Mouse (Mus musculus) spleen, adult 2 months (tissue): ENCODE results near the gene Mink1. TPM values are rescaled to one million over a fixed set of nuclear protein-coding genes. Genes with fewer than 3 reads are reported as not detected.
A peak's percentile ranks its signal among the peaks of the same experiment; 100 is the strongest.

Experiments used
- DNase-seq, 2 experiments: peaks; one replicate each; pipeline versions ENCODE4 v3.0.0 to v3.0.0-alpha.2; 2012 to 2021; ENCODE audit warnings: low spot score in 2 of 2, low read depth in 1 of 2
- H3K27ac ChIP-seq: fragments of 200-500 bp; 2 replicates; pipeline ENCODE4 v1.5.1; 2012; ENCODE audit warnings: low read length, inconsistent platforms; ENCODE audit not compliant: insufficient read depth
- H3K27me3 ChIP-seq: fragments of 200-500 bp; 2 replicates; pipeline ENCODE4 v1.6.1; 2012; ENCODE audit warnings: mild to moderate bottlenecking, moderate library complexity, low read length, inconsistent platforms; ENCODE audit not compliant: control insufficient read depth, insufficient read depth
- H3K36me3 ChIP-seq: fragments of 200-500 bp; 2 replicates; pipeline ENCODE4 v1.6.1; 2012; ENCODE audit warnings: mild to moderate bottlenecking, low read length, inconsistent platforms; ENCODE audit not compliant: control insufficient read depth, insufficient read depth
- H3K4me1 ChIP-seq: fragments of 200-500 bp; 2 replicates; pipeline ENCODE4 v1.6.1; 2011; ENCODE audit warnings: inconsistent platforms; ENCODE audit not compliant: control insufficient read depth, insufficient read depth, insufficient read length
- H3K4me3 ChIP-seq: fragments of 200-500 bp; 2 replicates; pipeline ENCODE4 v1.5.1; 2011; ENCODE audit warnings: mild to moderate bottlenecking, inconsistent platforms; ENCODE audit not compliant: insufficient read depth, insufficient read length; ENCODE audit errors: extremely low read depth
- CTCF ChIP-seq: fragments of 200-500 bp; IDR thresholded peaks from 2 replicates; pipeline ENCODE4 v1.5.1; 2011; ENCODE audit warnings: mild to moderate bottlenecking, inconsistent platforms; ENCODE audit not compliant: insufficient read depth, insufficient read length, insufficient replicate concordance; ENCODE audit errors: extremely low read depth
- POLR2A ChIP-seq: fragments of 200-500 bp; IDR thresholded peaks from 2 replicates; pipeline ENCODE4 v1.6.1; 2011; ENCODE audit warnings: low read depth, low read length, inconsistent platforms
- WGBS: fragments of 180-500 bp; shearing (Covaris S2); methylation state at CpG from one replicate; pipeline ENCODE4 v1.1.7; 2018; 5-methylcytosine and 5-hydroxymethylcytosine counted together
- polyA plus RNA-seq: library from polyadenylated mRNA; depleted of rRNA; stranded (reverse); fragments of >200 nt; gene quantifications from 2 replicates; pipeline ENCODE4 v1.2.3, GENCODE M21; 2012

Gene Mink1
- polyA plus RNA-seq, 1 experiment: 74.8 TPM

DNA sequence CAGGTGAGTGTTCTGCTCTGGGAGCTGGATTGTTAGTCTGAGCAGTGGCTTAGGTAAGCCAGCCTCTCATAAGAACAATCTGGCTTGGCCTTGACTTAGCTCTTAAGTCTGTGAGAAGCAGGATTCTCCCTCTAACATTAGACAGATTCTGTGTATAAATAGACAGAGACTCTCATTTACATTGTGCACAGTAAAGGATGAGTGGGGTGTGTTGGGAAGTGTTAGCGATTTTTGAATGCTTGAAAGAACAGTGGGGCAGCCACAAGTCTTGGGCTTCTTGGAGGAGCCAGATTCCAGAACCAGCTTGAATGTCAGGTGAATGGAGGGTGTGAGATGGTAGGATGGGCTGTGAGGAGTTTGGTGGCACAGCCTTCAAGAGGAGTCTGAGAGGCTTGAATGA is 9.0 kb downstream of the Mink1 start:
- peaks cover 5% of the 10 kb centered on the region for H3K36me3 ChIP-seq
- DNase-seq: no peak
- TF ChIP-seq POLR2A: no peak
- no peak for TF ChIP-seq CTCF
- no peak overlapping the region for H3K4me3 ChIP-seq
- no peaks in the 10 kb centered on the region; the same call in 1 of the 2 replicates for H3K4me1 ChIP-seq
- WGBS: 92% methylated on average over 1 of the region's 1 CpGs
- no peak overlapping the region for H3K27ac ChIP-seq
- no peaks in the 10 kb centered on the region for H3K27me3 ChIP-seq

- Histone ChIP-seq H3K4me1 (no peaks in the 10 kb centered on the region; the same call in 1 of the 2 replicates), H3K27ac (no peak overlapping the region), H3K36me3 (peaks cover 5% of the 10 kb centered on the region), H3K27me3 (no peaks in the 10 kb centered on the region), H3K4me3 (no peak overlapping the region)
- 67% methylated on average over 5 of the region's 5 CpGs for WGBS
- no peak for TF ChIP-seq POLR2A
- TF ChIP-seq CTCF: no peak
- no peak for DNase-seq
Observed at GRCm38 (mm10) chr11:70572348-70572902, 9.7 kb downstream of the Mink1 start.

DNA sequence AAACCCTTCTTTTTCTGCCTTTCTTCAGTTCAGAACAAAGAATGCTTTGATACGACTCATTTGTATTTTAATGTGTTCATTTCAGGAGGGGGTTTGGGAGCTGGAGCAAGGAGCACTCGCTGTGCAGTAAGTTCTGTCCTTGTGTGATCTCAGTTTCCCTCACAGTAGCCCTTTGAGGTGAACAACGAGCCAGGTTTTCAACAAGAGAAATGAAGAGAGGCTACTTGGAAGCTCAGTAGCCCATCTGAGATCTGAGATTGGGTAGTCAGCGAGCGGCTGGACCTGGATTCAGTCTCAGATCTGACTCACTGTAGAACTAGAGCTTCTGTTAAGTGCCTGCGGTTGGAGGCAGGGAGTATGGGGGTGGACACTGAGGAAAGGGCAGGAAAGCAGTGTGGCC is 11.2 kb downstream of the Mink1 start:
- no peak overlapping the region for H3K4me3 ChIP-seq
- TF ChIP-seq CTCF (no peak), POLR2A (no peak)
- no peaks in the 10 kb centered on the region for H3K27me3 ChIP-seq
- no peak for DNase-seq
- H3K27ac ChIP-seq: no peak overlapping the region
- peaks cover 5% of the 10 kb centered on the region for H3K36me3 ChIP-seq
- H3K4me1 ChIP-seq: peaks cover under 1% of the 10 kb centered on the region; the same call in 1 of the 2 replicates
- 95% methylated on average over 6 of the region's 6 CpGs for WGBS

GRCm38 (mm10) chr11:70577201-70577600 is 14.5 kb downstream of the Mink1 start:
- WGBS: 85% methylated on average over 3 of the region's 3 CpGs
- no peak for DNase-seq

GRCm38 (mm10) chr11:70578962-70579361 is 16.3 kb downstream of the Mink1 start:
- peaks cover 2% of the 10 kb centered on the region for H3K36me3 ChIP-seq
- peaks cover 7% of the 10 kb centered on the region; the same call in 1 of the 2 replicates for H3K4me1 ChIP-seq
- no peak overlapping the region for H3K4me3 ChIP-seq
- 80% methylated on average over 6 of the region's 6 CpGs for WGBS
- TF ChIP-seq CTCF (no peak), POLR2A (no peak)
- DNase-seq: no peak
- no peak overlapping the region for H3K27ac ChIP-seq
- H3K27me3 ChIP-seq: no peaks in the 10 kb centered on the region

More at GRCm38 (mm10) chr11:70577201-70577600, 14.5 kb downstream of the Mink1 start:
- H3K27me3 ChIP-seq: no peaks in the 10 kb centered on the region
- H3K4me1 ChIP-seq: peaks cover 7% of the 10 kb centered on the region; the same call in 1 of the 2 replicates
- H3K36me3 ChIP-seq: peaks cover 5% of the 10 kb centered on the region
- H3K4me3 ChIP-seq: no peak overlapping the region
- H3K27ac ChIP-seq: no peak overlapping the region
- no peak for TF ChIP-seq POLR2A
- TF ChIP-seq CTCF: no peak

DNA sequence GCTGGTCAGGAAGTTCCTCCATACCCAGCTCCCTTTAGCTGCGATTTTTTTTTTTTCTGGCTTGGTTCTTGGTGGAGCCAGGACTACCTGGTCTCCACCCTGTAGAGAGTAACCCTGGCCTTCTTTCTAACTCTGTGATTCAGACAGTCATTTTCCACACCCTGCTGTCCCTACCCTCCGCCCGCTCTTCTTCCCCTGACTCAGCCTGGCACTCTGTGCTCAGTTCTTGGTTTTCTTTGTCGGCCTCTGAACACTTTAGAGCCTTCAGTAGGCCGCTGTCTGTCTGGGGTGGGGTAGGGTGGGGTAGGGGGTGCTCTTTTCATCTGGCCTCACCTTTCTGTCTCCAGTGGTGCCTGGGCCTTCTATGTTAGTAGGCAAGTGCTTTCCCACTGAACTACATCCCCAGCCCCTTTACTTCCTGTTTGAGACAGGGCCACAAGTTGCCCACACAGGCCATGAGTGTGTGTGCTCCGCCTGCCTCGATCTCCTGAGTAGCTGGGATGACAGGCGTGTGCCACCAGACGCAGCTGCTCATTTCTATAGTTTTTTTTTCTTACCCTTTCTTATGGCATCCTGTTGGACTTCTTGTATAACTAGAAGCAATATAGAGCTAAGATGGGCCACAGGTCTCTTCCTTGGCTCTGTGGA is 17.2 kb downstream of the Mink1 start:
- Histone ChIP-seq H3K27me3 (no peaks in the 10 kb centered on the region), H3K4me1 (peaks cover 7% of the 10 kb centered on the region; the same call in 1 of the 2 replicates), H3K27ac (peak overlapping the region; percentile 46), H3K36me3 (no peaks in the 10 kb centered on the region), H3K4me3 (no peak overlapping the region)
- 41% methylated on average over 9 of the region's 9 CpGs for WGBS
- DNase-seq: no peak
- TF ChIP-seq POLR2A (no peak), CTCF (no peak)

DNA sequence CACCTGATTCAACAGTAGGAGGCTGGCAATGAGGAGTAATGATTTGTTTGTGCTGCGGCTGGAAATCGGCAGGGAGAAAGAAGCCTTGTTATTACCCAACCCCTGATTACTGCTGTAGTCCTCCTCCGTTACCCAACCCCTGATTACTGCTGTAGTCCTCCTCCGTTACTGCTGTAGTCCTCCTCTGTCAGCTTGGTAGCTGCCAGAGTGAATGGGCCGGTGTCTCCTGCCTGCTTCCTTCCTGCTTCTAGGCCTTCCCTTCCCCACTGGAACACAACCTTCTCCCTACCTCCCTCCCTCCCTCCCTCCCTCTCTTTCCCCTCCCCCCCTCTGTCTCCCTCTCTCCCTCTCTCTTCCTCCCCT is 17.7 kb downstream of the Mink1 start:
- Histone ChIP-seq H3K36me3 (no peaks in the 10 kb centered on the region), H3K4me3 (no peak overlapping the region), H3K4me1 (peaks cover 7% of the 10 kb centered on the region; the same call in 1 of the 2 replicates), H3K27me3 (no peaks in the 10 kb centered on the region), H3K27ac (peak overlapping the region; percentile 46)
- no peak for DNase-seq
- TF ChIP-seq POLR2A (no peak), CTCF (no peak)
- WGBS: 43% methylated on average over 5 of the region's 5 CpGs
